Mouse (Mus musculus) liver, adult 2 months (tissue): Measurements from ENCODE around the gene Babam2.

Source experiments
- CTCF ChIP-seq: fragments of 200-500 bp; IDR thresholded peaks from 2 replicates; pipeline ENCODE4 v1.5.1; 2011; ENCODE audit warnings: low read depth, low read length, control low read depth
- POLR2A ChIP-seq: fragments of 200-500 bp; IDR thresholded peaks from 2 replicates; pipeline ENCODE4 v1.6.1; 2011; ENCODE audit warnings: low read length, control low read depth; ENCODE audit not compliant: insufficient read depth; ENCODE audit errors: extremely low read depth

DNA sequence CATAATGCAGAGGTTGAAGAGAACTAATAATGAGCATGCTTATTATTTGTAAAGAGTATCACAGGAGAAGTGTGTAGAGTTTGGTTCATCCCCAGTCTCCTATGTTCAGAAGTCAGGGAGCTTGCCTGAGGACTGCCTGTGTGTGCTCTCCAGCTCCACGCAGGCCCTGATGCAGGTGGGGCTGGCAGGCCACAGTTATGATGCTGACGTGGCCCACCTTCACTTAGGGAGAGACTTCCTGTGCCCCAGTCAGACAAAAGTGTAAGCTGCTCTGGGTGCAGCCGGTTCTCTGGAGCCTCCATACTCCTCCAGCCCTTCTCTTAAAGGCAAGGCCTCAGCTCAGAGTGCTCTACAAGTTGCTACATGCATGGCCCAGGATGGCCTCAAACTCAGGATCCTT, 123.3 kb downstream of the Babam2 start:
- TF ChIP-seq POLR2A (no peak), CTCF (no peak)
